ENCODE assay signal across 8 mouse cellular contexts in the genomic region with DNA sequence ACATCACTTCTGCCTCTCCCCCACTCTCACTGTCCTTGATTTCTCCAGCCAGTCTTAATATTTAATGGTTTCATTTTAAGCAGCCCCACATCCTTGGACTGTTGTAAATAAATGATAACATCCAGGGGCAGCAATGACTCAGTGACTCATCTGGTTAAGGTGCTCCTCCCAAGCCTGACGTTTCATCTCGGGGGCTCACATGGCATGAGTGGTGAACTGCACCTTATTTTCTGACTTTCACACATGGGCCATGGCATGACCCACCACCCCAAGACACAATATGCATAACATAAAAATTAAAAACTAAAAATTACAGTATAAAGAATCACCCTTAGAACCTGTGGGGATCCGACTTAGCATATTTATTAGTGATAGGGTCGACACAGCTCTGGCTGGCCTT. TPM values are rescaled to one million over a fixed set of nuclear protein-coding genes. Genes with fewer than 3 reads are reported as not detected.
DNase-seq lines count a peak whose midpoint lies in the region; ATAC-seq and TF ChIP-seq lines count a peak whose summit lies in the region.

No protein-coding gene starts in this region.

- DNase-seq in lung, postnatal 36 days: no peak
- peak; percentile 24 for DNase-seq in MN1 (ENCODE audit: low spot score)
- DNase-seq in hindbrain, postnatal 0 days (ENCODE audit: low spot score): no peak
- DNase-seq in midbrain, embryonic 14.5 days: no peak
- no peak for DNase-seq in right cerebral cortex, postnatal 4 days
- no peak for DNase-seq in thymus, postnatal 4 days
- DNase-seq in left cerebral cortex, postnatal 10 days (ENCODE audit: extremely low spot score in 1 of 2, low spot score in 2 of 2): no peak

- peaks cover 26% of the 10 kb centered on the region for H3K4me1 ChIP-seq in lung, embryonic 15.5 days
- peaks cover 15% of the 10 kb centered on the region for H3K4me1 ChIP-seq in hindbrain, postnatal 0 days (ENCODE audit: insufficient read depth, low read length)
- H3K4me1 ChIP-seq in midbrain, embryonic 14.5 days (ENCODE audit: control insufficient read depth, insufficient read depth, low read length): peaks cover 31% of the 10 kb centered on the region

- WGBS in lung, embryonic 15.5 days: 79% methylated on average over 4 of the region's 4 CpGs
- WGBS in hindbrain, postnatal 0 days: 85% methylated on average over 4 of the region's 4 CpGs
- WGBS in midbrain, embryonic 14.5 days: 90% methylated on average over 4 of the region's 4 CpGs

- ATAC-seq in lung, embryonic 15.5 days (ENCODE audit: borderline replicate concordance, extremely low read depth, low FRiP score, low TSS enrichment): no peak
- no peak for ATAC-seq in hindbrain, postnatal 0 days
- no peak for ATAC-seq in midbrain, embryonic 14.5 days (ENCODE audit: low FRiP score, low TSS enrichment)

- no peaks in the 10 kb centered on the region for H3K9me3 ChIP-seq in lung, embryonic 15.5 days
- no peaks in the 10 kb centered on the region for H3K9me3 ChIP-seq in hindbrain, postnatal 0 days (ENCODE audit: low read length)
- H3K9me3 ChIP-seq in midbrain, embryonic 14.5 days (ENCODE audit: control insufficient read depth, low read length): no peaks in the 10 kb centered on the region

- H3K27me3 ChIP-seq in lung, embryonic 15.5 days: no peaks in the 10 kb centered on the region
- H3K27me3 ChIP-seq in hindbrain, postnatal 0 days (ENCODE audit: insufficient read depth, low read length): no peaks in the 10 kb centered on the region
- H3K27me3 ChIP-seq in midbrain, embryonic 14.5 days (ENCODE audit: control insufficient read depth, insufficient read depth, low read length): no peaks in the 10 kb centered on the region

- intact Hi-C loops in left cerebral cortex, postnatal 10 days (cut with DNase I): loop anchor here (2.0 kb wide), 1 partner anchor 59 kb away; the partner anchor contains the start of gene Dynll2

- peak overlapping the region; percentile 95; the same call in 1 of the 2 replicates for H3K4me3 ChIP-seq in lung, embryonic 15.5 days
- no peak overlapping the region for H3K4me3 ChIP-seq in hindbrain, postnatal 0 days (ENCODE audit: low read length)
- 0 out of 2 replicates have a peak overlapping the region, but pooled peaks have one; percentile 98 for H3K4me3 ChIP-seq in midbrain, embryonic 14.5 days (replicated peaks; ENCODE audit: low read depth, low read length)

- H3K27ac ChIP-seq in lung, embryonic 15.5 days: no peak overlapping the region
- no peak overlapping the region for H3K27ac ChIP-seq in hindbrain, postnatal 0 days
- no peak overlapping the region for H3K27ac ChIP-seq in midbrain, embryonic 14.5 days (replicated peaks; ENCODE audit: low read depth, low read length)

- peak overlapping the region; percentile 61 for H3K4me2 ChIP-seq in lung, embryonic 15.5 days
- peak overlapping the region; percentile 82; the same call in 1 of the 2 replicates for H3K4me2 ChIP-seq in hindbrain, postnatal 0 days (ENCODE audit: low read depth, low read length)
- peak overlapping the region; percentile 73 for H3K4me2 ChIP-seq in midbrain, embryonic 14.5 days (ENCODE audit: low read length)

- no peak for TF ChIP-seq CTCF in hindbrain, postnatal 0 days (IDR thresholded peaks at IDR 0.05; ENCODE audit: low read depth)

- peaks cover 17% of the 10 kb centered on the region; the same call in 1 of the 2 replicates for H3K36me3 ChIP-seq in lung, embryonic 15.5 days
- H3K36me3 ChIP-seq in hindbrain, postnatal 0 days (ENCODE audit: insufficient read depth, low read length): no peaks in the 10 kb centered on the region
- H3K36me3 ChIP-seq in midbrain, embryonic 14.5 days (ENCODE audit: control insufficient read depth, insufficient read depth, low read length): peaks cover 20% of the 10 kb centered on the region

- 0 out of 2 replicates have a peak overlapping the region, but pooled peaks have one; percentile 43 for H3K9ac ChIP-seq in lung, embryonic 15.5 days
- H3K9ac ChIP-seq in hindbrain, postnatal 0 days (replicated peaks; ENCODE audit: low read length): no peak overlapping the region
- no peak overlapping the region for H3K9ac ChIP-seq in midbrain, embryonic 14.5 days (replicated peaks; ENCODE audit: low read length)

RNA-seq across cellular contexts. Expression of gene Srsf1, which starts 1.3 kb away (rescaled TPM):
- 308 and 313 TPM in 2 replicates for polyA plus RNA-seq in lung, embryonic 15.5 days (2015; fragmentation: Nextera tagmentation; extraction: Ambion mirVana)
- total RNA-seq in hindbrain, postnatal 0 days (2014; rRNA removed): 277 and 332 TPM in 2 replicates
- 124 and 130 TPM in 2 replicates for polyA plus RNA-seq in hindbrain, postnatal 0 days (2015; fragmentation: Nextera tagmentation; extraction: Ambion mirVana)
- polyA plus RNA-seq in midbrain, embryonic 14.5 days (2014; fragmentation: Nextera tagmentation; extraction: Ambion mirVana): 225 and 342 TPM in 2 replicates
- total RNA-seq in left cerebral cortex, postnatal 10 days (2021): 100 to 1,000 TPM; 172 to 198 TPM

RNA-seq across cellular contexts. Expression of gene Vezf1, which starts 22.2 kb away (rescaled TPM):
- polyA plus RNA-seq in lung, embryonic 15.5 days (2015; fragmentation: Nextera tagmentation; extraction: Ambion mirVana): 37.7 and 39.7 TPM in 2 replicates
- total RNA-seq in hindbrain, postnatal 0 days (2014; rRNA removed): 32.7 and 33.5 TPM in 2 replicates
- 29.2 and 31.9 TPM in 2 replicates for polyA plus RNA-seq in hindbrain, postnatal 0 days (2015; fragmentation: Nextera tagmentation; extraction: Ambion mirVana)
- 58.9 and 69.9 TPM in 2 replicates for polyA plus RNA-seq in midbrain, embryonic 14.5 days (2014; fragmentation: Nextera tagmentation; extraction: Ambion mirVana)
- total RNA-seq in left cerebral cortex, postnatal 10 days (2021): 10 to 100 TPM; 23.6 to 25.5 TPM

RNA-seq across cellular contexts. Expression of gene Cuedc1, which starts 52.0 kb away (rescaled TPM):
- 17.7 and 19.7 TPM in 2 replicates for polyA plus RNA-seq in lung, embryonic 15.5 days (2015; fragmentation: Nextera tagmentation; extraction: Ambion mirVana)
- 33.6 and 44.6 TPM in 2 replicates for total RNA-seq in hindbrain, postnatal 0 days (2014; rRNA removed)
- 35.8 and 40.9 TPM in 2 replicates for polyA plus RNA-seq in hindbrain, postnatal 0 days (2015; fragmentation: Nextera tagmentation; extraction: Ambion mirVana)
- 29.6 and 31.1 TPM in 2 replicates for polyA plus RNA-seq in midbrain, embryonic 14.5 days (2014; fragmentation: Nextera tagmentation; extraction: Ambion mirVana)
- total RNA-seq in left cerebral cortex, postnatal 10 days (2021): 10 to 100 TPM; 37.1 to 43.6 TPM

RNA-seq across cellular contexts. Expression of gene Dynll2, which starts 58.5 kb away (rescaled TPM):
- polyA plus RNA-seq in lung, embryonic 15.5 days (2015; fragmentation: Nextera tagmentation; extraction: Ambion mirVana): 26.1 and 27.6 TPM in 2 replicates
- 51.3 and 62.1 TPM in 2 replicates for total RNA-seq in hindbrain, postnatal 0 days (2014; rRNA removed)
- polyA plus RNA-seq in hindbrain, postnatal 0 days (2015; fragmentation: Nextera tagmentation; extraction: Ambion mirVana): 59.7 and 60.5 TPM in 2 replicates
- polyA plus RNA-seq in midbrain, embryonic 14.5 days (2014; fragmentation: Nextera tagmentation; extraction: Ambion mirVana): 28.3 and 46.5 TPM in 2 replicates
- total RNA-seq in left cerebral cortex, postnatal 10 days (2021): 100 to 1,000 TPM; 373 to 406 TPM
